Mouse (Mus musculus) stomach, embryonic 16.5 days (tissue): ENCODE measurements around the gene F10. TPM values are rescaled to one million over a fixed set of nuclear protein-coding genes. Genes with fewer than 3 reads are reported as not detected.

ENCODE experiments used
- ATAC-seq: fragments of 200-750 bp; cut with Nextera tagmentation; 2 replicates; pipeline ENCODE4 v1.8.0; 2017; ENCODE audit warnings: moderate number of reproducible peaks, moderate TSS enrichment; ENCODE audit not compliant: insufficient read depth, low FRiP score
- H3K27ac ChIP-seq: fragments of 300-500 bp; sonication (generic); 2 replicates; pipeline ENCODE4 v1.5.1; 2014; ENCODE audit warnings: low read length
- H3K27me3 ChIP-seq: fragments of 300-500 bp; sonication (generic); 2 replicates; pipeline ENCODE4 v1.6.1; 2014; ENCODE audit warnings: low read length, control low read depth, mixed read lengths; ENCODE audit not compliant: control insufficient read depth, insufficient read depth
- H3K36me3 ChIP-seq: fragments of 300-500 bp; sonication (generic); 2 replicates; pipeline ENCODE4 v1.6.1; 2014; ENCODE audit warnings: low read length; ENCODE audit not compliant: control insufficient read depth, insufficient read depth
- H3K4me1 ChIP-seq: fragments of 300-500 bp; sonication (generic); 2 replicates; pipeline ENCODE4 v1.6.1; 2014; ENCODE audit warnings: low read length, control low read depth, mixed read lengths; ENCODE audit not compliant: control insufficient read depth, insufficient read depth
- H3K4me2 ChIP-seq: fragments of 300-500 bp; sonication (generic); 2 replicates; pipeline ENCODE4 v1.6.1; 2014; ENCODE audit warnings: low read depth, low read length, mixed read lengths
- H3K4me3 ChIP-seq: fragments of 300-500 bp; sonication (generic); replicated peaks from 2 replicates; pipeline ENCODE4 v1.5.1; 2014; ENCODE audit warnings: mild to moderate bottlenecking, low read length
- H3K9ac ChIP-seq: fragments of 300-500 bp; sonication (generic); 2 replicates; pipeline ENCODE4 v1.6.1; 2014; ENCODE audit warnings: low read length
- H3K9me3 ChIP-seq: fragments of 300-500 bp; sonication (generic); replicated peaks from 2 replicates; pipeline ENCODE4 v1.6.1; 2016; ENCODE audit warnings: low read length, control low read depth; ENCODE audit not compliant: control insufficient read depth
- WGBS: fragments of 180-500 bp; shearing (Covaris S2); extraction: QIAGEN DNeasy Blood & Tissue Kit; methylation state at CpG from one replicate; pipeline ENCODE4 v1.1.7; 2014; 5-methylcytosine and 5-hydroxymethylcytosine counted together
- polyA plus RNA-seq: library from polyadenylated mRNA; unstranded; fragments of >200 nt; fragmentation: Nextera tagmentation; extraction: Ambion mirVana; gene quantifications from 2 replicates; pipeline ENCODE4 v1.2.1, GENCODE M21; 2015

The F10 gene
- polyA plus RNA-seq, 1 experiment from 2014 or later: 12.5 TPM

DNA sequence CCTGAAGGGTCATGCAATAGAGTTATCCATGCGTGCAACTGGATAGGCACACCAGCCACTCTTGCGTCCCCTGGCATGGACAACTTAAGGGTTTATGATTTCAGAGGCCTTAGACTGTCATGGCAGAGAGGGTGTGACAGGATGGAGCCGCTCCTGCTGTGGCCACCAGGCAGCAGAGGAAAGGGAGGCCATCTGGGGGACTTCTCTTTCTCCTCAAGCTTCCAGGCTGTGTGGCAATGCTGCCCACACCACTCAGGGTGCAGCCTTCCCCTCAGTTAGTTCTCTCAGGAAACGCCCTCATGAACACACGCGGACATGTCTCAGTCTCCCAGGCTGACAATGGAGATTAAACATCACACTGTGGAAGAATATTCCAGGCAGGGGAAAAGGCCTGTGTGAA lies 1.9 kb downstream of the F10 start:
- Histone ChIP-seq H3K4me2 (no peak overlapping the region), H3K36me3 (no peaks in the 10 kb centered on the region), H3K27me3 (no peaks in the 10 kb centered on the region), H3K4me3 (no peak overlapping the region), H3K9me3 (no peaks in the 10 kb centered on the region), H3K4me1 (no peaks in the 10 kb centered on the region), H3K9ac (no peak overlapping the region), H3K27ac (no peak overlapping the region)
- no peak for ATAC-seq
- WGBS: 71% methylated on average over 6 of the region's 6 CpGs

DNA sequence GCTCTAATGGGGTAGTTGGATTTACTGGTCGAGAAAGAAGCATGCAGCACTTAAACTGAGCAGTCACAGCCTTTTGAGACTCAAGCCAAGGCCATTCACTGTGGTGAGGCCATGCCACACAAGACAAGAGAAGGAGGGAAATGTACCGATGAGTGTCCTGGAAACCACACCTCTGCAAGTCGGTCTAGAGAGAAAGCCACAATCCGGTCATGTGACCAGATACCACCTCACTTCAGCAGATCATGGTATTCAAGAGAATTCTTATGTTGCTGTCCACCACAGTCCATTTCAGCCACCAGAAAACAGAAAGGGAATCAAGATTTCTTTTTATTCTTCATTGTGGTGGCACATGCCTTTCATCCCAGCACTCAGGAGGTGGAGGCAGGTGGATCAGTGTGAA lies 4.4 kb downstream of the F10 start:
- no peak for ATAC-seq
- Histone ChIP-seq H3K27ac (no peak overlapping the region), H3K4me1 (no peaks in the 10 kb centered on the region), H3K4me2 (no peak overlapping the region), H3K9me3 (no peaks in the 10 kb centered on the region), H3K9ac (no peak overlapping the region), H3K4me3 (no peak overlapping the region), H3K27me3 (no peaks in the 10 kb centered on the region), H3K36me3 (no peaks in the 10 kb centered on the region)
- WGBS: 80% methylated on average over 4 of the region's 4 CpGs

DNA sequence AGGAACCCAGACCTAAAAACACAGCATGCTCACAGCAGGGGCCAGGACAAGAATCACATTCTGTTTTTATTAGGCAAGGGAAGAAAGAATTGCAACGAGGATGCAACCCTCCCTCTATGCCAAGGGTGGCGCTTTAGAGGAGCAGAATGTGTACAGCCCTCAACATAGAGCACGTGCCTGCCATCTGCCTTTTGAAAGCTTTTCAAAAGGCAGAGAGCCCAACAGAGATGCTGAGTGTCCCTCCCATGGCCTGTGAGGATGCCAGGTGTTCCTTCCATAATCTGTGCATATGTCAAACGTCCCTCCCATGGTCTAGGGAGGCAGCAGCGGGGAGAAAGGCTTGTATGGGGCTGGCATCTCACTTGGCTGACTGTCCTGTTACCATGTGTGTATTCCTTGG lies 10.5 kb downstream of the F10 start:
- Histone ChIP-seq H3K9me3 (no peaks in the 10 kb centered on the region), H3K4me1 (no peaks in the 10 kb centered on the region), H3K9ac (no peak overlapping the region), H3K4me2 (no peak overlapping the region), H3K36me3 (no peaks in the 10 kb centered on the region), H3K27ac (no peak overlapping the region), H3K4me3 (no peak overlapping the region), H3K27me3 (no peaks in the 10 kb centered on the region)
- no peak for ATAC-seq
- 62% methylated on average over 5 of the region's 5 CpGs for WGBS

DNA sequence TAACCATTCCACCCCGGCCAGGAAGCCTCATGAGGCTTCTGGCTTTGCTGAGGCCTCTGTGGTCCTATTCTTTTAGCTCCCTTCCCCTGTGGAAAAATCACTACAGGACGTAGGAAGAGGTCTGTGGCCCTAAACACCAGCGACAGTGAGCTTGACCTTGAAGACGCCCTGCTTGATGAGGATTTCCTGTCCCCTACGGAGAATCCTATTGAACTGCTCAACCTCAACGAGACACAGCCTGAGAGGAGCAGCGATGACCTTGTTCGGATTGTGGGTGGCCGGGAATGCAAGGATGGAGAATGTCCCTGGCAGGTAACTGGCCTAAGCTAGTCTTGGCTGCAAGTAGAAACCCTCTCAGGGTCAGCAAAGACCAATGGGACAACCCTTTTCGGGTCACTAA lies 13.4 kb downstream of the F10 start:
- Histone ChIP-seq H3K27ac (no peak overlapping the region), H3K36me3 (no peaks in the 10 kb centered on the region), H3K9me3 (no peaks in the 10 kb centered on the region), H3K9ac (no peak overlapping the region), H3K4me3 (no peak overlapping the region), H3K4me2 (no peak overlapping the region), H3K27me3 (no peaks in the 10 kb centered on the region), H3K4me1 (no peaks in the 10 kb centered on the region)
- WGBS: 81% methylated on average over 10 of the region's 10 CpGs
- no peak for ATAC-seq

DNA sequence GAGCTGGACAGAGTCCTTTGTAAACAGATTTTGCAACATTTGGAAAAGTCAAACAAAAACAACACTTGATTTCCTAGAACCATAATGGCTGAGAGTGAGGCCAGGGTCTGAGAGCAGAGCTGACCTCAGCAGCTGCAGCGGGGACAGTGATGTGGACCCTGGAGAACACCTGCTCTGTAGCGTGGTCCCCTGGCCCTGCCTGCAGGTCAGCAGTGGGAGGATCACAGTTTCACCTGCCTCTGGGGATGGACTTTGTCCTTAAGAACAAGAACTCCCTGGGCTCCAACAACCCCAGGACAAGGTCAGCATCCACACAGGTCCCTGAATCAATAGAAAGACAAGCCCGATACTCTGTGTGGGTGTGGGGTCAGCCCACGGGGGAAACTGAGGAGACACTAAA lies 20.2 kb downstream of the F10 start:
- Histone ChIP-seq H3K9me3 (no peaks in the 10 kb centered on the region), H3K4me3 (no peak overlapping the region), H3K4me2 (no peak overlapping the region), H3K4me1 (no peaks in the 10 kb centered on the region), H3K27me3 (no peaks in the 10 kb centered on the region), H3K9ac (no peak overlapping the region), H3K36me3 (no peaks in the 10 kb centered on the region), H3K27ac (no peak overlapping the region)
- ATAC-seq: peak; percentile 54; the same call in 1 of the 2 replicates
- WGBS: 77% methylated on average over 4 of the region's 4 CpGs

DNA sequence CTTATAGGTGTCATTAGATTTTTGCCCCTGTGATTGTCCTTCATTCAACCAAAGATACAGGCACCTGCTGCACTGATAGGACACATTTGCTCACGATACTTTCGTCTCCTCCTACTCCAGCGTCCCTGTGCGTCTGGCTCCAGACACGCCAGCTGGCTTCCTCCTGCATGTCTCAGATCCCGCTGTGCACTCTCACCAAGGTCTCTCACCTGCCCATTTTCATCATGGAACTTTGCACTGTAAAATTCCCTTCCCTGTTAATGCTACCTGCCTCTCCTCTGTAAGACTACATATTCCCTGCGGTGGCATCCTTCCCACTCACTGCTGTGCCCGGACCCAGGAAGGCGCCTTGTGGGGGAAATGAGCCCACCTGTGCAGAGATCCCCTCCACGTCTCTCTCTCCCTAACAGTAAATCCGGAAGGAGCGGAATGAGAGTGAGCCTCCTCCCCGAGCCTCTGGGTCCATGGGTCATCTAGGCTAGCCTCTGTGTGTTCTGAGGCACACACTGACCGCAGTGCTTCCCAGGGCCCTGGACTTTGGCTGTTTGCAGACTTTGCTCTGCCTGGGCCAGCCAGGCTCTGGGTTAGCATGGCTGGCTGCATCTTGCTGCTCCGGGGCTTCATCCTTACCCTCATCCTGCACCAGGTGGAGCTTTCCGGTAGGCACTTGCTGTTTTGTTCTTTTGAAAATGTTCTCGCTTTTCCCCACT lies 23.5 kb downstream of the F10 start, which contains the start of gene Proz:
Proz (plus strand) TSS at position 474 of the 710 bp plus-strand sequence.
- Histone ChIP-seq H3K9me3 (no peaks in the 10 kb centered on the region), H3K9ac (no peak within 1 kb of the TSS), H3K4me1 (no peaks in the 10 kb centered on the region), H3K27me3 (no peaks in the 10 kb centered on the region), H3K36me3 (no peaks in the 10 kb centered on the region), H3K4me2 (no peak within 1 kb of the TSS), H3K4me3 (no peak within 1 kb of the TSS), H3K27ac (no peak within 1 kb of the TSS)
- WGBS: 61% methylated on average over 17 of the region's 17 CpGs
- peak; percentile 67; the same call in 1 of the 2 replicates for ATAC-seq

DNA sequence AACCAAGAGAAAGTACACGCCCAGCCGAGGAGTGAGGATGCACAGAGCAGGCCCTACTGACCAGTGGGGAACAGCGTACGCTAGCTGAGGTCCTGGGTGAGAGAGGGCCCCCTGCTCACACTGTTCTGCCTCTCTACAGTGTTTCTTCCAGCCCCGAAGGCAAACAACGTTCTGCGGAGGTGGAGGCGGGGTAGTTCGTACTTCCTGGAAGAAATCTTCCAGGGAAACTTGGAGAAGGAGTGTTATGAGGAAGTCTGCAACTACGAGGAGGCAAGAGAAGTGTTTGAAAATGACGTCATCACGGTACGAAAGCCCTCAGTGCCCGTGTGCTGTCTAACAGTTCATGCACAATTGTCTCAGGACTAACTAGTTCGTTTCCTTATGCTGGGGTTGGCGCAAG lies 26.0 kb downstream of the F10 start:
- WGBS: 61% methylated on average over 16 of the region's 16 CpGs
- Histone ChIP-seq H3K27me3 (no peaks in the 10 kb centered on the region), H3K4me1 (no peaks in the 10 kb centered on the region), H3K4me3 (no peak overlapping the region), H3K9me3 (no peaks in the 10 kb centered on the region), H3K9ac (no peak overlapping the region), H3K36me3 (no peaks in the 10 kb centered on the region), H3K27ac (no peak overlapping the region), H3K4me2 (no peak overlapping the region)
- peak; percentile 54; the same call in 1 of the 2 replicates for ATAC-seq

DNA sequence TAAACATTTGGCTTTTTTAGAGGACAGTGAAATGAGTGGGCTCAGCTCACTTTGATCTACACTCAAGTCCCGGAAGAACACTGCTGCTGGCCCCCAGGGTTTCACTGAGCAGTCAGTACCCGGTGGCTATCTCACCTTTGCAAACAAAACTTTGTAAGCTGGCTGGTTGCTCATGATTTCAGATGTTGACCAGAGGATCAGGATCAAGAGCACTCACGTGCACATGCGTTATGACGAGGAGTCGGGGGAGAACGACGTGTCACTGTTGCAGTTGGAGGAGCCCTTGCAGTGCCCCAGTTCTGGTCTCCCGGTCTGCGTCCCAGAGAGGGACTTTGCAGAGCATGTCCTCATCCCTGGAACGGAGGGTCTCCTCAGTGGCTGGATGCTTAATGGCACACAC lies 36.1 kb downstream of the F10 start:
- H3K36me3 ChIP-seq: peaks cover under 1% of the 10 kb centered on the region; the same call in 1 of the 2 replicates
- no peaks in the 10 kb centered on the region for H3K4me1 ChIP-seq
- H3K4me3 ChIP-seq: no peak overlapping the region
- no peak; the same call in 1 of the 2 replicates for ATAC-seq
- H3K27me3 ChIP-seq: no peaks in the 10 kb centered on the region
- WGBS: 77% methylated on average over 11 of the region's 11 CpGs
- no peak overlapping the region for H3K4me2 ChIP-seq
- no peak overlapping the region for H3K9ac ChIP-seq
- no peak overlapping the region for H3K27ac ChIP-seq
- H3K9me3 ChIP-seq: no peaks in the 10 kb centered on the region

DNA sequence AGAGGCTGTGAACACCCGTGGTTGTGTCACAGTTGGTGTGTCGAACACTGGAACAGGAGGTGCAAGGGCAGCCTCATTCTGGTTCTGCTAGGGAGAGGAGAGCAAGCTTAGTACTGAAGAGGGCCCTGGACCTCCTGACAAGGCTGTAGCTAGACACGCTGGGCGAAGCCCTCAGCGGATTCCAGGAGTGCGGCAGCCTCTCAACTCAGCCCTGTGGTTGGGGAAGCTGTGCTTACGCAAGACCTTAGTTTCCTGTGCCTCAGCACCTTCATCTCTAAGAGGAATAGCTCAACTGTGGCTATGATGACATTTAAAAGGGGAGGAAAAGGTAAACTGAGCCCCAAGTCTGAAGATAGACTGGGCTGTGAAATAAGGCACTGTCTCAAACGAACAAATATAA lies 37.9 kb downstream of the F10 start:
- no peak overlapping the region for H3K27ac ChIP-seq
- no peak for ATAC-seq
- H3K36me3 ChIP-seq: peaks cover 12% of the 10 kb centered on the region
- H3K4me1 ChIP-seq: no peaks in the 10 kb centered on the region
- no peaks in the 10 kb centered on the region for H3K9me3 ChIP-seq
- WGBS: 85% methylated on average over 8 of the region's 8 CpGs
- H3K9ac ChIP-seq: no peak overlapping the region
- no peak overlapping the region for H3K4me2 ChIP-seq
- no peaks in the 10 kb centered on the region for H3K27me3 ChIP-seq
- no peak overlapping the region for H3K4me3 ChIP-seq
